Mouse (Mus musculus): ENCODE measurements around the gene Aff4.
"Not testable (repeated sequence)": the region's sequence is repeated elsewhere in the genome, so short reads cannot be mapped to it uniquely, and the experiment has no call there.

The Aff4 gene

GRCm38 (mm10) chr11:53350291-53351223 is at the start of gene Aff4:
Gene Aff4 (plus strand): TSS chr11:53350833.
- peak; percentile 79 to 87 for DNase-seq (ENCODE audit: low spot score in 2 of 2)

- DNase-seq (ENCODE audit: low spot score in 2 of 2) = no peak
Observed at GRCm38 (mm10) chr11:53301167-53301515, 49.5 kb upstream of the Aff4 start.

- no peak for DNase-seq (ENCODE audit: low spot score in 2 of 2)
Observed at GRCm38 (mm10) chr11:53304044-53304840, 46.4 kb upstream of the Aff4 start.

- no peak for DNase-seq (ENCODE audit: low spot score in 2 of 2)
Observed at GRCm38 (mm10) chr11:53306965-53307364, 43.7 kb upstream of the Aff4 start.

- no peak for DNase-seq (ENCODE audit: low spot score in 2 of 2)
Observed at GRCm38 (mm10) chr11:53307558-53308065, 43.0 kb upstream of the Aff4 start.

GRCm38 (mm10) chr11:53308251-53308864 is 42.3 kb upstream of the Aff4 start:
- DNase-seq (ENCODE audit: low spot score in 2 of 2) = no peak

GRCm38 (mm10) chr11:53308884-53309310 is 41.7 kb upstream of the Aff4 start:
- no peak for DNase-seq (ENCODE audit: low spot score in 2 of 2)

- DNase-seq (ENCODE audit: low spot score in 2 of 2) = no peak
Observed at GRCm38 (mm10) chr11:53311385-53311784, 39.2 kb upstream of the Aff4 start.

GRCm38 (mm10) chr11:53312823-53313222 is 37.8 kb upstream of the Aff4 start:
- DNase-seq (ENCODE audit: low spot score in 2 of 2) = not testable (repeated sequence)

GRCm38 (mm10) chr11:53314770-53315173 is 35.9 kb upstream of the Aff4 start:
- DNase-seq (ENCODE audit: low spot score in 2 of 2) = no peak

- peak in 1 of 2 experiments; percentile 12 for DNase-seq (ENCODE audit: low spot score in 2 of 2)
Observed at GRCm38 (mm10) chr11:53316996-53317395, 33.6 kb upstream of the Aff4 start.

- no peak for DNase-seq (ENCODE audit: low spot score in 2 of 2)
Observed at GRCm38 (mm10) chr11:53318041-53318440, 32.6 kb upstream of the Aff4 start.

- DNase-seq (ENCODE audit: low spot score in 2 of 2) = not testable (repeated sequence)
Observed at GRCm38 (mm10) chr11:53318568-53318967, 32.1 kb upstream of the Aff4 start.

- not testable (repeated sequence) for DNase-seq (ENCODE audit: low spot score in 2 of 2)
Observed at GRCm38 (mm10) chr11:53319867-53320266, 30.8 kb upstream of the Aff4 start.

- peak; percentile 89 to 92 for DNase-seq (ENCODE audit: low spot score in 2 of 2)
Observed at GRCm38 (mm10) chr11:53324512-53324968, 26.1 kb upstream of the Aff4 start, which contains the start of gene Zcchc10. Gene Zcchc10 (plus strand): TSS chr11:53324679.

- no peak for DNase-seq (ENCODE audit: low spot score in 2 of 2)
Observed at GRCm38 (mm10) chr11:53330325-53330724, 20.3 kb upstream of the Aff4 start.

GRCm38 (mm10) chr11:53331121-53331520 is 19.5 kb upstream of the Aff4 start:
- DNase-seq (ENCODE audit: low spot score in 2 of 2) = no peak

GRCm38 (mm10) chr11:53332076-53332680 is 18.5 kb upstream of the Aff4 start:
- no peak for DNase-seq (ENCODE audit: low spot score in 2 of 2)

- DNase-seq (ENCODE audit: low spot score in 2 of 2) = no peak
Observed at GRCm38 (mm10) chr11:53335505-53336181, 15.0 kb upstream of the Aff4 start.

- DNase-seq (ENCODE audit: low spot score in 2 of 2) = no peak
Observed at GRCm38 (mm10) chr11:53336182-53336571, 14.5 kb upstream of the Aff4 start.

- DNase-seq (ENCODE audit: low spot score in 2 of 2) = no peak
Observed at GRCm38 (mm10) chr11:53336924-53337323, 13.7 kb upstream of the Aff4 start.

All from right cerebral cortex, adult 2 months (tissue).